ENCODE assay signal across 32 mouse cellular contexts in the genomic region with DNA sequence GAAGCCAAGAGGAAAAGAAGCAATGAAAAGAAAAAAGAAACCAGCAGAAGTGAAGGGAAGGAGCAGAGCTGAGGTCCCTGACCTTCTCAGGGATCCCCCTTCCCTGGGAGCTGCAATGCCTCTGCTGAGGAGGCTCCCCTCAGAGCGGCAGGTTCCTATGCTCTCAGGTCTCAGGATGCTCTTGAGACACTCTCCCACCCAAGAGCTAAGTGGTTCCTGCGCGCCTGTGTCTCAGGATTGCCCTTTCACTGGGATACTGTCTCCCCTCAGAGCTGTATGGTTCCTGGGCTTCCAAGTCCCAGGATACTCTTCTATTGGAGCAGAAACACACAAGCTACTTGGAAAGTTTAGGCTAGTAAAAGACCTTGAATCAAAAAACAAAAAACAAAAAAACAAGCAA.
"Had no signal": no experiment of that assay in that cellular context is flagged by ENCODE, and none has a peak within 500 bp of the region (broad histone marks: within the 10 kb centered on the region; RNA-seq: fewer than 3 reads in every experiment).

No protein-coding gene starts in this region.

- H3K27ac ChIP-seq: limb, embryonic 10.5 days; limb, embryonic 12.5 days; limb, embryonic 13.5 days; limb, embryonic 15.5 days; liver, embryonic 12.5 days; liver, embryonic 13.5 days; liver, embryonic 14.5 days; liver, embryonic 15.5 days; lung, embryonic 15.5 days; macrophage; midbrain, embryonic 10.5 days; midbrain, embryonic 12.5 days; midbrain, embryonic 13.5 days; midbrain, embryonic 15.5 days; neural tube, embryonic 12.5 days had no signal

- DNase-seq: left cerebral cortex, postnatal 4 days; liver; liver, embryonic 13.5 days; liver, postnatal 0 days; lung, adult 18-20 months; lung, adult 2 months; lung, embryonic 14.5 days; lung, postnatal 10 days; lung, postnatal 14 days; lung, postnatal 36 days; lung, postnatal 4 days; midbrain, embryonic 14.5 days had no signal

- H3K9me3 ChIP-seq: limb, embryonic 10.5 days; liver, embryonic 12.5 days; liver, embryonic 13.5 days; liver, embryonic 15.5 days; midbrain, embryonic 10.5 days had no signal

- H3K27me3 ChIP-seq: limb, embryonic 12.5 days; limb, embryonic 13.5 days; limb, embryonic 15.5 days; liver, embryonic 12.5 days; liver, embryonic 13.5 days; liver, embryonic 15.5 days; lung, embryonic 15.5 days; megakaryocyte, embryonic 14.5 days; midbrain, embryonic 12.5 days; midbrain, embryonic 13.5 days; midbrain, embryonic 15.5 days; neural tube, embryonic 12.5 days had no signal

- ATAC-seq: liver, embryonic 12.5 days; liver, postnatal 0 days; lung, postnatal 0 days; midbrain, embryonic 13.5 days; midbrain, embryonic 15.5 days; midbrain, embryonic 16.5 days had no signal

- H3K36me3 ChIP-seq: limb, embryonic 10.5 days; limb, embryonic 12.5 days; liver, embryonic 12.5 days; liver, embryonic 13.5 days; liver, embryonic 15.5 days; lung, embryonic 15.5 days; midbrain, embryonic 10.5 days; midbrain, embryonic 12.5 days; midbrain, embryonic 13.5 days; midbrain, embryonic 15.5 days; neural tube, embryonic 12.5 days had no signal

- H3K4me1 ChIP-seq: limb, embryonic 13.5 days; limb, embryonic 15.5 days; liver, embryonic 12.5 days; liver, embryonic 13.5 days; liver, embryonic 15.5 days; lung, embryonic 15.5 days; megakaryocyte, embryonic 14.5 days; midbrain, embryonic 10.5 days; midbrain, embryonic 12.5 days; midbrain, embryonic 13.5 days; midbrain, embryonic 15.5 days; neural tube, embryonic 12.5 days had no signal

- H3K4me3 ChIP-seq: limb, embryonic 10.5 days; limb, embryonic 12.5 days; limb, embryonic 13.5 days; limb, embryonic 15.5 days; liver, embryonic 12.5 days; liver, embryonic 13.5 days; liver, embryonic 15.5 days; lung, embryonic 15.5 days; megakaryocyte, embryonic 14.5 days; midbrain, embryonic 10.5 days; midbrain, embryonic 12.5 days; midbrain, embryonic 13.5 days; midbrain, embryonic 15.5 days; myocyte; neural tube, embryonic 12.5 days had no signal

- H3K9ac ChIP-seq: limb, embryonic 12.5 days; limb, embryonic 13.5 days; limb, embryonic 15.5 days; liver, embryonic 12.5 days; liver, embryonic 13.5 days; liver, embryonic 14.5 days; liver, embryonic 15.5 days; liver, postnatal 0 days; lung, embryonic 14.5 days; lung, embryonic 15.5 days; midbrain, embryonic 12.5 days; midbrain, embryonic 13.5 days; midbrain, embryonic 15.5 days; neural tube, embryonic 12.5 days had no signal

- H3K4me2 ChIP-seq: limb, embryonic 12.5 days; limb, embryonic 13.5 days; limb, embryonic 15.5 days; liver, embryonic 11.5 days; liver, embryonic 12.5 days; liver, embryonic 13.5 days; liver, embryonic 15.5 days; lung, embryonic 14.5 days; lung, embryonic 15.5 days; midbrain, embryonic 11.5 days; midbrain, embryonic 12.5 days; midbrain, embryonic 13.5 days; midbrain, embryonic 15.5 days; neural tube, embryonic 12.5 days had no signal
